Mouse (Mus musculus): ENCODE data around the gene Ripor1. TPM values are rescaled to one million over a fixed set of nuclear protein-coding genes. Genes with fewer than 3 reads are reported as not detected.

The Ripor1 gene
- total RNA-seq, 2 experiments from 2014 or later = 53.1 to 55.8 TPM

Small RNA genes lying within 50 kb of the gene (microRNA-seq; reads per million reads assigned to microRNA genes)
- 0.47 to 1.0 reads per million in 2 experiments for gene Mir1966

Other genes with a start within 250 kb of the Ripor1 start
- under 1 TPM in 1 of 2 experiments, not detected in 1; 0.12 TPM for gene Plekhg4, start 232.0 kb upstream of the Ripor1 start, total RNA-seq (2021)
- under 1 TPM in 1 of 2 experiments, not detected in 1; 0.12 TPM for gene Kctd19, start 191.8 kb upstream of the Ripor1 start, total RNA-seq (2021)
- gene Lrrc36, start 191.7 kb upstream of the Ripor1 start, total RNA-seq (2021) = 1 to 10 TPM in 1 of 2 experiments, under 1 TPM in 1; 0.77 to 1.2 TPM
- gene Tppp3, start 133.7 kb upstream of the Ripor1 start, total RNA-seq (2021) = 10 to 100 TPM; 55.8 to 56.1 TPM
- gene Zdhhc1, start 108.4 kb upstream of the Ripor1 start, total RNA-seq (2021) = 10 to 100 TPM; 14.8 to 16.8 TPM
- gene Hsd11b2, start 86.5 kb upstream of the Ripor1 start, total RNA-seq (2021) = 1 to 10 TPM in 1 of 2 experiments, under 1 TPM in 1; 0.60 to 2.1 TPM
- gene Atp6v0d1, start 39.2 kb upstream of the Ripor1 start, total RNA-seq (2021) = 10 to 100 TPM; 60.1 to 64.0 TPM
- gene Ctcf, start 31.3 kb downstream of the Ripor1 start, total RNA-seq (2021) = 10 to 100 TPM; 46.6 to 56.6 TPM
- not detected for gene Agrp, start 32.1 kb downstream of the Ripor1 start, total RNA-seq (2021)
- under 1 TPM; 0.62 to 0.93 TPM for gene Carmil2, start 81.0 kb downstream of the Ripor1 start, total RNA-seq (2021)
- gene Acd, start 95.8 kb downstream of the Ripor1 start, total RNA-seq (2021) = 10 to 100 TPM; 20.8 to 21.2 TPM
- gene Pard6a, start 95.9 kb downstream of the Ripor1 start, total RNA-seq (2021) = 1 to 10 TPM; 7.1 to 9.1 TPM
- gene 4933405L10Rik, start 102.4 kb downstream of the Ripor1 start, total RNA-seq (2021) = not detected
- 1 to 10 TPM; 2.9 to 3.5 TPM for gene Enkd1, start 103.0 kb downstream of the Ripor1 start, total RNA-seq (2021)
- 1 to 10 TPM; 4.6 to 9.9 TPM for gene Gfod2, start 153.4 kb downstream of the Ripor1 start, total RNA-seq (2021)
- gene Ranbp10, start 222.1 kb downstream of the Ripor1 start, total RNA-seq (2021) = 10 to 100 TPM; 24.2 to 24.5 TPM
- gene Tsnaxip1, start 222.5 kb downstream of the Ripor1 start, total RNA-seq (2021) = not detected
- gene Cenpt, start 248.0 kb downstream of the Ripor1 start, total RNA-seq (2021) = 1 to 10 TPM; 8.4 to 8.5 TPM
- gene Thap11, start 249.9 kb downstream of the Ripor1 start, total RNA-seq (2021) = 10 to 100 TPM; 27.5 to 31.9 TPM

Measured in heart, postnatal 10 days (tissue).